17 mouse cellular contexts compared by ENCODE assay signal in genomic region chr2:27861576-27862238, GRCm38 (mm10). TPM values are rescaled to one million over a fixed set of nuclear protein-coding genes. Genes with fewer than 3 reads are reported as not detected.
DNase-seq lines count a peak whose midpoint lies in the region; ATAC-seq and TF ChIP-seq lines count a peak whose summit lies in the region.
"Had no signal": no experiment of that assay in that cellular context is flagged by ENCODE, and none has a peak within 500 bp of the region (broad histone marks: within the 10 kb centered on the region; RNA-seq: fewer than 3 reads in every experiment).

No protein-coding gene starts in this region.

- DNase-seq in heart, adult 18-20 months = peak; percentile 56 to 58
- DNase-seq in heart, postnatal 36 days = peak; percentile 49 to 52
- DNase-seq in kidney, postnatal 25 days = no peak
- no peak for DNase-seq in right cerebral cortex, postnatal 25 days
- DNase-seq: adrenal gland, adult 2 months; cerebellum, adult 9-10 months; kidney, adult 18-20 months; right cerebral cortex, postnatal 4 days; thymus, postnatal 4 days had no signal

- no peak for TF ChIP-seq POLR2A in embryonic fibroblast, embryonic 13.5 days (IDR thresholded peaks at IDR 0.05; ENCODE audit: low read depth, low read length)

- no peaks in the 10 kb centered on the region for H3K36me3 ChIP-seq in heart, embryonic 12.5 days
- no peaks in the 10 kb centered on the region for H3K36me3 ChIP-seq in C2C12 (ENCODE audit: control insufficient read depth, insufficient read depth)
- H3K36me3 ChIP-seq: hindbrain, embryonic 15.5 days; neural tube, embryonic 12.5 days; stomach, embryonic 15.5 days had no signal

- H3K79me2 ChIP-seq in C2C12 (ENCODE audit: control insufficient read depth, insufficient read depth) = no peaks in the 10 kb centered on the region

- ATAC-seq in heart, embryonic 12.5 days (ENCODE audit: insufficient number of reproducible peaks, low FRiP score) = no peak
- ATAC-seq: forebrain, embryonic 13.5 days; midbrain, embryonic 16.5 days had no signal

- no peak overlapping the region for H3K4me3 ChIP-seq in heart, embryonic 12.5 days
- no peak overlapping the region for H3K4me3 ChIP-seq in C2C12 (ENCODE audit: insufficient read depth, poor library complexity, severe bottlenecking)
- H3K4me3 ChIP-seq in embryonic fibroblast, embryonic 13.5 days (ENCODE audit: insufficient read depth, low read length) = no peak overlapping the region
- H3K4me3 ChIP-seq: forebrain, embryonic 13.5 days; hindbrain, embryonic 15.5 days; neural tube, embryonic 12.5 days; stomach, embryonic 15.5 days had no signal

- H3ac ChIP-seq in C2C12 (ENCODE audit: control insufficient read depth, insufficient read length, low read depth) = no peak overlapping the region

- WGBS in heart, embryonic 12.5 days = 69% methylated on average over 9 of the region's 9 CpGs

- no peak overlapping the region for H3K27ac ChIP-seq in heart, embryonic 12.5 days (ENCODE audit: poor library complexity, severe bottlenecking)
- H3K27ac ChIP-seq in embryonic fibroblast, embryonic 13.5 days (ENCODE audit: insufficient read depth, low read length) = peak overlapping the region; percentile 90
- H3K27ac ChIP-seq: forebrain, embryonic 13.5 days; hindbrain, embryonic 15.5 days; neural tube, embryonic 12.5 days; stomach, embryonic 15.5 days had no signal

- 0 out of 2 replicates have a peak, but pooled peaks cover 4% of the 10 kb centered on the region for H3K27me3 ChIP-seq in heart, embryonic 12.5 days (replicated peaks)
- H3K27me3 ChIP-seq in C2C12 (ENCODE audit: control insufficient read depth, insufficient read depth, insufficient read length) = no peaks in the 10 kb centered on the region
- H3K27me3 ChIP-seq: forebrain, embryonic 13.5 days; hindbrain, embryonic 15.5 days; neural tube, embryonic 12.5 days; stomach, embryonic 15.5 days had no signal

- TF ChIP-seq CTCF in C2C12 (IDR thresholded peaks at IDR 0.05; ENCODE audit: control insufficient read depth, insufficient read depth, insufficient read length) = no peak
- no peak for TF ChIP-seq CTCF in embryonic fibroblast, embryonic 13.5 days (IDR thresholded peaks at IDR 0.05; ENCODE audit: borderline replicate concordance, insufficient read depth, low read length)

- no peaks in the 10 kb centered on the region for H3K9me3 ChIP-seq in heart, embryonic 12.5 days (replicated peaks)
- H3K9me3 ChIP-seq: forebrain, embryonic 13.5 days; hindbrain, embryonic 15.5 days; neural tube, embryonic 12.5 days; stomach, embryonic 15.5 days had no signal

- no peak overlapping the region for H3K9ac ChIP-seq in heart, embryonic 12.5 days
- H3K9ac ChIP-seq: forebrain, embryonic 13.5 days; hindbrain, embryonic 15.5 days; neural tube, embryonic 12.5 days; stomach, embryonic 15.5 days had no signal

- H3K4me1 ChIP-seq in heart, embryonic 12.5 days (replicated peaks) = peaks cover 47% of the 10 kb centered on the region
- H3K4me1 ChIP-seq in embryonic fibroblast, embryonic 13.5 days (ENCODE audit: control insufficient read depth, insufficient read depth, low read length) = peaks cover 24% of the 10 kb centered on the region
- H3K4me1 ChIP-seq: hindbrain, embryonic 15.5 days had no signal

- intact Hi-C loops in heart, postnatal 36 days (cut with DNase I) = no loop called here

- H3K79me3 ChIP-seq in C2C12 (ENCODE audit: low read depth) = no peaks in the 10 kb centered on the region

- no peak overlapping the region for H3K4me2 ChIP-seq in heart, embryonic 12.5 days
- H3K4me2 ChIP-seq: forebrain, embryonic 13.5 days; hindbrain, embryonic 15.5 days; neural tube, embryonic 12.5 days; stomach, embryonic 15.5 days had no signal

TF ChIP-seq in C2C12, 6 proteins besides CTCF, POLR2A, EP300 and RAD21:
- TF ChIP-seq MYOD1 (IDR thresholded peaks at IDR 0.05; ENCODE audit: control insufficient read depth, insufficient read length, low read depth) (no peak), MYOG (IDR thresholded peaks at IDR 0.05; ENCODE audit: control insufficient read depth, extremely low read depth, insufficient read length) (no peak), CEBPB (IDR thresholded peaks at IDR 0.05; ENCODE audit: low read depth) (peak; percentile 76)

RNA-seq across cellular contexts. Expression of gene Col5a1, which starts 24.5 kb away (rescaled TPM):
- total RNA-seq in heart, adult 18-20 months (2021) = 10 to 100 TPM; 14.8 to 17.9 TPM
- 53.3 and 54.7 TPM in 2 replicates for polyA plus RNA-seq in heart, embryonic 12.5 days (2016; fragmentation: Nextera tagmentation; extraction: Ambion mirVana)
- polyA plus RNA-seq in C2C12 (2012; fragmentation: generic; extraction: Trizol) = 37.9 TPM
- polyA plus RNA-seq in embryonic fibroblast, embryonic 13.5 days (2011; ENCODE audit: insufficient read length, low read depth, missing spikeins) = 997 and 1,013 TPM in 2 replicates
- total RNA-seq in heart, postnatal 36 days (2021) = 10 to 100 TPM; 35.8 to 42.4 TPM

Comparison
In these comparisons a context has a peak if more than half of its experiments do, and no peak if none do; other contexts are left out.
1. DNase-seq: peak in heart, adult 18-20 months (2 of 2) and heart, postnatal 36 days (2 of 2); none in kidney, postnatal 25 days (0 of 2) and right cerebral cortex, postnatal 25 days (single experiment).
2. RNA of gene Col5a1, which starts 24.5 kb away (polyA plus RNA-seq): 997 to 1,013 TPM in embryonic fibroblast, embryonic 13.5 days; 53.3 to 54.7 TPM in heart, embryonic 12.5 days and 37.9 TPM in C2C12 (single experiment); every median in the first group is over 10 times any median in the second.